Mouse (Mus musculus) naive thymus-derived CD4-positive, alpha-beta T cell, adult 2 months (primary cell): ENCODE results near the gene 1700074P13Rik.
"Not testable (repeated sequence)": the region's sequence is repeated elsewhere in the genome, so short reads cannot be mapped to it uniquely, and the experiment has no call there.

ENCODE experiments used
- DNase-seq: peaks from one replicate; pipeline ENCODE4 v3.0.0-alpha.2; 2011; ENCODE audit warnings: low read depth

1700074P13Rik gene

GRCm38 (mm10) chr6:40940457-40940856 lies at the start of gene 1700074P13Rik:
TSS of gene 1700074P13Rik (minus strand) at chr6:40940557.
- no peak for DNase-seq

- DNase-seq, result not testable (repeated sequence)
Measured at GRCm38 (mm10) chr6:40964454-40964853, 24.1 kb upstream of the 1700074P13Rik start, which contains the start of gene 1810009J06Rik. TSS of gene 1810009J06Rik (plus strand) at chr6:40964754.

GRCm38 (mm10) chr6:40953716-40954115 lies 13.4 kb upstream of the 1700074P13Rik start:
- no peak for DNase-seq

DNA sequence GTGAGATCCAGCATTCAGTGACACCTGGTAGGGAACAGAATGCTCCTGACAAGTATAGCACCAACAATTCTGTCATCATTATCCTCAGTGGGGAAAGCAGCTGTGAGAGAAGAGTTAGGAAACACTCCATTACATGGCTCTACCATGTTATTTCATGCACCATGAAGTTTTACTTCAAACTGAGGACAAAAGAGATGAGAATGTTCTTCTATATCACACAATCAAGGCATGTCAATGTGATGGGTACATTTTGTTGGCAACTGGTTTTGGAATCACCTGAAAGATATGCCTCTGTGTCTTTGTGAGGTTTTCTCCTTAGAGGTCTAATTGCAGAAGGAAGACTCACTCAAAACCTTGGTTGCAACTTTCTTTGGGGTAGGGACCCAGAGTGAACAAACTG lies 11.4 kb upstream of the 1700074P13Rik start, which contains the start of gene Gm4744:
Gene Gm4744 (minus strand): TSS at position 101 of the 400 bp plus-strand sequence.
- no peak for DNase-seq

GRCm38 (mm10) chr6:40919954-40920353 lies 20.4 kb downstream of the 1700074P13Rik start:
- DNase-seq, result no peak

DNA sequence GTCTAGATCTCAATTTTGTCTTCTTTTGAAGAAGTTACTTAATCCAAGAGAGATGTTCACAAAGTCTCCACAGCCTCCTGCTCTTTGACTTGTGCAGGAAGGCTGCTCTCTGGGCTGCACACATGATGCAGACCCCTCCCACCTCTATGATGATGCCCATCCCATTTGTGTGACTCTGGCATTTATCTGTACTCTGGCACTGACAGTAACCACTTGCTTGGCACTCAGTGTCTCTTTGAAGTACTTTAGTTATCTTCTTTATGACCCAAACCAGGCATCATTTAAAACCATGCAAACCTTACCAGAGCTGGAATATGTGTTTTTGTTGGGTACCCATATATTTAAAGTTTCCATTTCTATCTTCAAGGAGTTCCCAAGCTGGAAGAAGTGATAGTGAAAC lies 40.1 kb downstream of the 1700074P13Rik start, which contains the start of gene Prss58:
Gene Prss58 (minus strand): TSS at position 101 of the 400 bp plus-strand sequence.
- no peak for DNase-seq

GRCm38 (mm10) chr6:40894716-40895115 lies 45.6 kb downstream of the 1700074P13Rik start:
- DNase-seq, result no peak

DNA sequence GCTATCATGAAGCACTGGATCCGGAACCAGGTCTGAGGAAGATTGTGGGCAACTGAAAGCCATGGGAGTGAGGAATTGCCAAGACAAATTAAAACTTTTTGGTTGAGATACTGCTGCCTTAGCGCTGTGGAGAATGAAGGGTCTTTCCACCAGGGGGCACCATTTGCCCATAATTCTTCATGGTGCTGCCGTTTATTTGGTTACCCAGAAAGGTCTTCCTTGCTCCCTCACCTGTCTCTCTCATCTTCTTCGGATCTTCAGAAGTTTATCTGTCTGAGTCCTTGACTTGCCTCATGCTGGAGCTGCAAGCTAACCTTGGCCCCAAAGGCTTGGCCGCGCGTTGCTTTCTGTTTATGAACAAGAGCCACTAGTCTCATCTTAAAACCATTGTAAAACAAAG lies 46.8 kb downstream of the 1700074P13Rik start:
- peak; percentile 82 for DNase-seq

GRCm38 (mm10) chr6:40891754-40892153 lies 48.6 kb downstream of the 1700074P13Rik start:
- peak; percentile 32 for DNase-seq

DNA sequence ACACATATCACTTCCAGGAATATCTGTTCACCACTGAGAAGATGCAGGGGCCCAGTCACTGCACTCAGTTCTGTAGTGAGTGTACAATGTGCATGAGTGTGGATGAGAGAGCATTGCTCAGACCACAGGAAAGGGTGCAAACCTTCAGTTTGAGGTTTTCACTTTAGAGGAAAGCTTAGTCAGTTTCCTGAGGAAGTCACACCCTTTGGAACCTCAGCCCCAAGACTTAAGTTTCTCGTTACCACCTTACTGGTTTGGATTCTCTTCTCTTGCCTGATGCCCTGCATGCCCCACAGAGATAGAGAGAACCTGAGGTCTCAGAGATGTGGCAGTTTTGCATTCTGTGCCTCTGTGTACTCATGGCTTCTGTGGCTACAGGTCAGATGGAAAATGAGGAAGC lies 49.4 kb downstream of the 1700074P13Rik start:
- peak; percentile 72 for DNase-seq

GRCm38 (mm10) chr6:40887394-40887793 lies 53.0 kb downstream of the 1700074P13Rik start, which contains the start of gene Moxd2:
TSS of gene Moxd2 (minus strand) at chr6:40887494.
- DNase-seq, result no peak
